Mouse (Mus musculus) midbrain, embryonic 14.5 days (tissue): Measurements from ENCODE around the gene Pon2. TPM values are rescaled to one million over a fixed set of nuclear protein-coding genes. Genes with fewer than 3 reads are reported as not detected.

Experiments
- ATAC-seq: fragments of 200-750 bp; cut with Nextera tagmentation; 2 replicates; pipeline ENCODE4 v1.8.0; 2017; ENCODE audit warnings: moderate number of reproducible peaks, moderate library complexity; ENCODE audit not compliant: low FRiP score, low TSS enrichment
- DNase-seq: peaks from one replicate; pipeline ENCODE4 v3.0.0-alpha.2; 2015
- H3K27ac ChIP-seq: fragments of 300-500 bp; sonication (generic); replicated peaks from 2 replicates; pipeline ENCODE4 v1.5.1; 2014; ENCODE audit warnings: mild to moderate bottlenecking, low read depth, low read length, moderate library complexity
- H3K27me3 ChIP-seq: fragments of 300-500 bp; sonication (generic); 2 replicates; pipeline ENCODE4 v1.6.1; 2014; ENCODE audit warnings: low read length, control low read depth, mixed read lengths; ENCODE audit not compliant: control insufficient read depth, insufficient read depth
- H3K36me3 ChIP-seq: fragments of 300-500 bp; sonication (generic); 2 replicates; pipeline ENCODE4 v1.6.1; 2014; ENCODE audit warnings: low read length, control low read depth; ENCODE audit not compliant: control insufficient read depth, insufficient read depth
- H3K4me1 ChIP-seq: fragments of 300-500 bp; sonication (generic); 2 replicates; pipeline ENCODE4 v1.6.1; 2014; ENCODE audit warnings: mild to moderate bottlenecking, antibody characterized with exemption, low read length, control low read depth; ENCODE audit not compliant: control insufficient read depth, insufficient read depth
- H3K4me2 ChIP-seq: fragments of 300-500 bp; sonication (generic); 2 replicates; pipeline ENCODE4 v1.6.1; 2014; ENCODE audit warnings: mild to moderate bottlenecking, low read length, moderate library complexity
- H3K4me3 ChIP-seq: fragments of 300-500 bp; sonication (generic); replicated peaks from 2 replicates; pipeline ENCODE4 v1.5.1; 2014; ENCODE audit warnings: low read depth, low read length
- H3K9ac ChIP-seq: fragments of 300-500 bp; sonication (generic); replicated peaks from 2 replicates; pipeline ENCODE4 v1.6.1; 2014; ENCODE audit warnings: mild to moderate bottlenecking, low read length, moderate library complexity
- H3K9me3 ChIP-seq: fragments of 300-500 bp; sonication (generic); 2 replicates; pipeline ENCODE4 v1.6.1; 2016; ENCODE audit warnings: low read length, control low read depth, mixed read lengths; ENCODE audit not compliant: control insufficient read depth
- WGBS: fragments of 180-500 bp; shearing (Covaris S2); extraction: QIAGEN DNeasy Blood & Tissue Kit; methylation state at CpG from one replicate; pipeline ENCODE4 v1.1.7; 2014; 5-methylcytosine and 5-hydroxymethylcytosine counted together
- polyA plus RNA-seq: library from polyadenylated mRNA; unstranded; fragments of >200 nt; fragmentation: Nextera tagmentation; extraction: Ambion mirVana; gene quantifications from 2 replicates; pipeline ENCODE4 v1.2.1, GENCODE M21; 2014

Gene Pon2
- polyA plus RNA-seq, 1 experiment from 2014 or later, result 19.4 TPM

- H3K4me1 ChIP-seq, result no peaks in the 10 kb centered on the region
- no peak overlapping the region for H3K4me2 ChIP-seq
- no peaks in the 10 kb centered on the region for H3K36me3 ChIP-seq
- no peak overlapping the region for H3K27ac ChIP-seq
- 70% methylated on average over 5 of the region's 5 CpGs for WGBS
- ATAC-seq (no peak), DNase-seq (no peak)
- peaks cover 6% of the 10 kb centered on the region; the same call in 1 of the 2 replicates for H3K27me3 ChIP-seq
- H3K4me3 ChIP-seq, result no peak overlapping the region
- no peak overlapping the region for H3K9ac ChIP-seq
- no peaks in the 10 kb centered on the region for H3K9me3 ChIP-seq
Observed at GRCm38 (mm10) chr6:5299561-5299960, 1.3 kb upstream of the Pon2 start.

DNA sequence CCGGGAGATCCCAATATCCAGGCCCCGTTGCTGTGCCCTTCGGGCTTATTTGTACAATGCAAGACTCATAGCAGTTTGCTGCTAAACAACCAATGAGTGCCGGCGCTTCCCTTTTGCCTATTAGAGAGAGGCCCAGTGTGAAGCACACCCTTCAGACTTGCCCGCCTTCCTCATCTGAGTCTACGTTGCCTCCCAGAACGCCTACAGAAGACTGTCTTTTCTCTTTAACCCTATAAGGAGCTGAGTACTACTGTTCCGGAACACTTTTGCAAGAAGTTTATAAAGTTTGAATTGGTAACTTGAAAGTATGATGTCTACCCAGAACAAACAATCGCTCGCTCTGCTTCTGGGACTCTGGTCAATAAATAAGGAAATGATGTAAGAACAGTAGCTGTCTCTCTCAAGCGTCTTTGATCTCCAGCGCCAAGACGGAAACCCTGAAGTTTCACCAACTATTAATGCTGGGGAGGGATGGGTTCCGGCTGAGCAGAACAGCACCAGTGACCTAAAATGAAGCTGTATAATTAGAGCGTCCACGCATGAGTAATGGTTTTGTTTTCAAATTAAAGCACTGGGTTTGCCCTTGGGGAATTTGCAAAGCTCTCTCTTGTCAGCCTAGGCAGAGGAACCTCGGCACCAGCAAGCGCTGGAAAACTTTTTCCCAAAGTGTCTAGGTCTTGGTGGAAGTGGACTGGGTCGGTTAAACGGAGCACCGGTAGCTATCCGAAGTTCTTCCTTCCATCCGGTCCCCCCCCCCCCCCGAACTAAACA, 749 bp downstream of the Pon2 start:
- DNase-seq (peak; percentile 66), ATAC-seq (peak; percentile 60)
- Histone ChIP-seq H3K4me2 (peak overlapping the region; percentile 98), H3K27me3 (peaks cover 6% of the 10 kb centered on the region; the same call in 1 of the 2 replicates), H3K4me3 (peak overlapping the region; percentile 55), H3K4me1 (no peaks in the 10 kb centered on the region), H3K36me3 (no peaks in the 10 kb centered on the region), H3K9me3 (no peaks in the 10 kb centered on the region), H3K27ac (peak overlapping the region; percentile 70), H3K9ac (peak overlapping the region; percentile 55)
- 7% methylated on average over 24 of the region's 25 CpGs for WGBS

DNA sequence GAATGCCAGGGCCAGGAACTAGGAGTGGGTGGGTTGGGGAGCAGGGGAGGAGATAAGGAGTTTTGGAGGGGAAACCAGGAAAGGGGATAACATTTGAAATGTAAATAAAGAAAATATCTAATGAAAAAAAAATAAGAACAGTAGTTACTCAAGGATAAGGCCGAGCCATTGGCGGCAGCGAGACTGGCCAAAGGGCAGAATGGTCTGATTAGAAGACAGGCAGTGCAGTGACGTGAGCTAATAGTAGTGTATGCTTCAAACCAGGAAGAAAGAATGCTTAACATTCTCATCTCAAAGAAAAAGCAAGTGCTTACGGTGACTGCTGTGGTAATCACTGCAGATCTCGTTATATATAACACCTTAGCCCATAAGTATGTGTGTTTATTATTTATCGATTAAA, 2.2 kb downstream of the Pon2 start:
- ATAC-seq (no peak), DNase-seq (no peak)
- Histone ChIP-seq H3K36me3 (no peaks in the 10 kb centered on the region), H3K27me3 (peaks cover 6% of the 10 kb centered on the region; the same call in 1 of the 2 replicates), H3K4me3 (no peak overlapping the region), H3K9ac (no peak overlapping the region), H3K4me2 (no peak overlapping the region), H3K9me3 (no peaks in the 10 kb centered on the region), H3K27ac (no peak overlapping the region), H3K4me1 (no peaks in the 10 kb centered on the region)
- 93% methylated on average over 7 of the region's 7 CpGs for WGBS

- WGBS, result 95% methylated on average over 16 of the region's 16 CpGs
- ATAC-seq, result no peak
Observed at GRCm38 (mm10) chr6:5294659-5295449, 3.4 kb downstream of the Pon2 start.

DNA sequence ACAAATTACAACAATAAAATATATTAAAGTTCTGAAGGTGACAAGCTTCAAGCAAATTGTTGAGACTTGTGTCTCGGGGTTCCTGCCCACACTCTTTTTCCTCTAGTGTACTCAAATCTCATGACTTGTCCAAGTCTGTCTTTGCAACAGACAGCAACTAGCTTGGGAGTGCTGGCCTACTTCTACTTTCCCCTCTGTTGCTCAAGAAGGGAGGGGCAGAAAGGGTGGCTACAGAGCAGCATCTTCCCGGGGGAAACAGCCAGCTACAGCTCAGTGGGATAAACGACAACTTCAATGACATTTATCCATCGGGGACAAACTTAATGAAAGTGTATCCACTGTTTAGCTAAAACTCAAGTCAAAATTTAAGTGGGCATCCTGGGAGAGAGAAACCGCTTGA, 5.4 kb downstream of the Pon2 start:
- no peak overlapping the region for H3K27ac ChIP-seq

More at GRCm38 (mm10) chr6:5294659-5295449, 3.4 kb downstream of the Pon2 start:
- peaks cover 6% of the 10 kb centered on the region; the same call in 1 of the 2 replicates for H3K27me3 ChIP-seq
- H3K4me2 ChIP-seq, result no peak overlapping the region
- DNase-seq, result no peak
- H3K4me1 ChIP-seq, result no peaks in the 10 kb centered on the region
- no peak overlapping the region for H3K4me3 ChIP-seq
- no peaks in the 10 kb centered on the region for H3K36me3 ChIP-seq
- H3K9ac ChIP-seq, result no peak overlapping the region
- no peaks in the 10 kb centered on the region for H3K9me3 ChIP-seq
- H3K27ac ChIP-seq, result no peak overlapping the region

GRCm38 (mm10) chr6:5291450-5291849, 6.8 kb downstream of the Pon2 start:
- H3K27me3 ChIP-seq, result no peaks in the 10 kb centered on the region
- no peak overlapping the region for H3K9ac ChIP-seq
- H3K4me3 ChIP-seq, result no peak overlapping the region
- H3K4me1 ChIP-seq, result no peaks in the 10 kb centered on the region
- WGBS, result 80% methylated on average over 4 of the region's 4 CpGs
- H3K9me3 ChIP-seq, result no peaks in the 10 kb centered on the region
- ATAC-seq, result no peak
- H3K36me3 ChIP-seq, result no peaks in the 10 kb centered on the region
- DNase-seq, result no peak
- H3K4me2 ChIP-seq, result no peak overlapping the region
- no peak overlapping the region for H3K27ac ChIP-seq

More for the DNA sequence above, 5.4 kb downstream of the Pon2 start:
- H3K4me1 ChIP-seq, result no peaks in the 10 kb centered on the region
- no peak overlapping the region for H3K9ac ChIP-seq
- H3K36me3 ChIP-seq, result no peaks in the 10 kb centered on the region
- no peak overlapping the region for H3K4me3 ChIP-seq
- DNase-seq (no peak), ATAC-seq (no peak)
- no peaks in the 10 kb centered on the region for H3K9me3 ChIP-seq
- peaks cover 3% of the 10 kb centered on the region; the same call in 1 of the 2 replicates for H3K27me3 ChIP-seq
- no peak overlapping the region for H3K4me2 ChIP-seq
- WGBS, result 79% methylated on average over 5 of the region's 5 CpGs

DNA sequence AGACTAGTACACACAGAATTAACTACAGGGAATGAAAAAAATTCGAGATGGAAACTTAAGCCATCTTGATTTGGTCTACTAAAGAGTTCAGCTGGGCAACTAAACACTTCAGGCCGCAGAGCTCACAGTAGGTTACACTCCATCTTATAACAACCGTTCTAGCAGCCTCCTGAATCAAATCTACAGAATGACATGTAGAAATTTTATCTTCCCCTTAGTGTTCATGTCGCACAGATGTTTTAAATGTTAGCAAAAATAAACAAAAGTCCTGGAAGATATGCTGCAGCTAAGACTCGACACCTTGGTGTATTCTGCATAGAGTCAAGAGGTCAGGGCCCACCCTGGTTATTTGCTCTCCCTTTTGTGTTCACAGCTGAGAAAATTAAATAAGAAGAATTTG, 10.3 kb downstream of the Pon2 start:
- H3K27me3 ChIP-seq, result no peaks in the 10 kb centered on the region
- no peak overlapping the region for H3K4me2 ChIP-seq
- H3K27ac ChIP-seq, result no peak overlapping the region
- no peak overlapping the region for H3K9ac ChIP-seq
- H3K36me3 ChIP-seq, result no peaks in the 10 kb centered on the region
- no peak for DNase-seq
- no peaks in the 10 kb centered on the region for H3K4me1 ChIP-seq
- ATAC-seq, result no peak
- 78% methylated on average over 5 of the region's 5 CpGs for WGBS
- no peaks in the 10 kb centered on the region for H3K9me3 ChIP-seq
- no peak overlapping the region for H3K4me3 ChIP-seq

DNA sequence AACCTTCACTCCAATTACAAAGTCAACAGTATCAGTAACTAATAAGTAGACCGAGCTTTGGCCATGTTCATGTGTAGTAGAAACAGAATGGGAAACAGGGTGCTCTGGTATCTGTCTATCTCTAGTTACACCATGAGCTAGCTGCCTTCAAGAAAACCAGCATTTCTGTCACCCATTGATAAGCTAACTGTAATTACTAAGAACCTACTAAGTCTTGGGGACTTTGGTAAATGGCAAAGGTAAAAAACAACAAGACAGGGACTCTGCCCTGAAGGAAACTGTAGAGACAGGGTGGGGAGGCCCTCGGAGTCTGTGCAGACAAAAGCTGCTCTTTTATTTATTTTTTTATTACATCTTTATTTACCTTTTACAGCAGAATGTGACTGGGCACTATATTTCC, 10.9 kb downstream of the Pon2 start:
- Histone ChIP-seq H3K4me2 (no peak overlapping the region), H3K36me3 (no peaks in the 10 kb centered on the region), H3K4me1 (no peaks in the 10 kb centered on the region), H3K27ac (no peak overlapping the region), H3K9ac (no peak overlapping the region), H3K27me3 (no peaks in the 10 kb centered on the region), H3K9me3 (no peaks in the 10 kb centered on the region), H3K4me3 (no peak overlapping the region)
- ATAC-seq, result no peak
- 94% methylated on average over 2 of the region's 2 CpGs for WGBS
- DNase-seq, result no peak
